Mouse (Mus musculus) embryonic facial prominence, embryonic 12.5 days (tissue): ENCODE results near the gene Kif2a. TPM values are rescaled to one million over a fixed set of nuclear protein-coding genes. Genes with fewer than 3 reads are reported as not detected.
"Not testable (repeated sequence)": the region's sequence is repeated elsewhere in the genome, so short reads cannot be mapped to it uniquely, and the experiment has no call there.

Experiments
- ATAC-seq: fragments of 200-750 bp; cut with Nextera tagmentation; 2 replicates; pipeline ENCODE4 v1.8.0; 2017; ENCODE audit not compliant: insufficient number of reproducible peaks, insufficient read depth, low FRiP score, low TSS enrichment
- H3K27ac ChIP-seq: fragments of 300-500 bp; sonication (generic); 2 replicates; pipeline ENCODE4 v1.5.1; 2016; ENCODE audit warnings: mild to moderate bottlenecking
- H3K27me3 ChIP-seq: fragments of 300-500 bp; sonication (generic); 2 replicates; pipeline ENCODE4 v1.6.1; 2016; ENCODE audit warnings: mild to moderate bottlenecking, moderate library complexity
- H3K36me3 ChIP-seq: fragments of 300-500 bp; sonication (generic); 2 replicates; pipeline ENCODE4 v1.6.1; 2016; ENCODE audit warnings: mild to moderate bottlenecking
- H3K4me1 ChIP-seq: fragments of 300-500 bp; sonication (generic); 2 replicates; pipeline ENCODE4 v1.6.1; 2016
- H3K4me2 ChIP-seq: fragments of 300-500 bp; sonication (generic); replicated peaks from 2 replicates; pipeline ENCODE4 v1.6.1; 2016; ENCODE audit warnings: mild to moderate bottlenecking, moderate library complexity
- H3K4me3 ChIP-seq: fragments of 300-500 bp; sonication (generic); 2 replicates; pipeline ENCODE4 v1.5.1; 2016; ENCODE audit warnings: mild to moderate bottlenecking
- H3K9ac ChIP-seq: fragments of 300-500 bp; sonication (generic); 2 replicates; pipeline ENCODE4 v1.6.1; 2016; ENCODE audit warnings: mild to moderate bottlenecking, moderate library complexity
- H3K9me3 ChIP-seq: fragments of 300-500 bp; sonication (generic); 2 replicates; pipeline ENCODE4 v1.6.1; 2016; ENCODE audit warnings: mild to moderate bottlenecking, moderate library complexity
- WGBS: fragments of 180-500 bp; shearing (Covaris S2); methylation state at CpG from one replicate; pipeline ENCODE4 v1.1.7; 2016; 5-methylcytosine and 5-hydroxymethylcytosine counted together
- polyA plus RNA-seq: library from polyadenylated mRNA; unstranded; fragments of >200 nt; fragmentation: Nextera tagmentation; extraction: Ambion mirVana; gene quantifications from 2 replicates; pipeline ENCODE4 v1.2.1, GENCODE M21; 2016

Kif2a gene
- polyA plus RNA-seq, 1 experiment from 2014 or later = 27.0 TPM

DNA sequence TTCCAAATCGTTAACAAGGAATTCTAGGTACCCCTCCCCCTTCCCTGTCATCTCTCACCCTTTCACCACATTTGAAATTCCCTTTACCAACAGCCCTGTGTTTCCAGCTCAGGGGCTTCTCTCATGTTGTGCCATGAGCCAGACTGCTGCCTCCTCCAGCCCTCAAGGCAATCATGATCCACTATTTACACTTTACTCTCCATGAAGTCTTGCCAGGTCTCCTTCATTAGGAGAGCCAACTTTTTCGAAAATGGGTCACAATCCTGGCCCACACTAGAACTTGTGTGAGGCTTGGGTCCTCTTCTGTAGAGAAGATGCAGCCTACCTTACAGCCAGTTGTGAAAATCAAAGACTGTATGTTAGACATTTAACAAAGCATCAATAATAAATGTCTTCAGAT lies 8.0 kb downstream of the Kif2a start:
- no peak overlapping the region for H3K9ac ChIP-seq
- no peak overlapping the region for H3K4me3 ChIP-seq
- H3K9me3 ChIP-seq = no peaks in the 10 kb centered on the region
- H3K27me3 ChIP-seq = no peaks in the 10 kb centered on the region
- WGBS = 74% methylated on average over 2 of the region's 2 CpGs
- H3K36me3 ChIP-seq = no peaks in the 10 kb centered on the region
- ATAC-seq = no peak
- peaks cover 2% of the 10 kb centered on the region; the same call in 1 of the 2 replicates for H3K4me1 ChIP-seq
- no peak overlapping the region for H3K4me2 ChIP-seq
- no peak overlapping the region for H3K27ac ChIP-seq

DNA sequence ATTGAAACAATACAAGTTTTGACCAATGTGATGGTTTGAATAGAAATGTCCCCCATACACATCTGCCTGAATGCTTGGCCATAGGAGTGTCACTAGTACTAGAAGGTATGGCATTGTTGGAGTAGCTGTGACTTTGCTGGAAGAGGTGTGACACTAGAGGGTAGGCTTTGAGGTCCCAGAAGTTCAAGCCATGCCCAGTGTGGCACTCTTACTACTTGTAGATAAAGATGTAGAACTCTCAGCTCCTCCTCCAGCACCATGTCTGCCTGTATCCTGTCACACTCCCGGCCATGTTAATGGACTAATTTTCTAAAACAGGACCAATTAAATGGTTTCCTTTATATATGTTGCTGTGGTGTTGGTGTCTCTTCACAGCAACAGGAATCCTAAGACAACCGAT lies 10.3 kb downstream of the Kif2a start:
- no peaks in the 10 kb centered on the region for H3K9me3 ChIP-seq
- WGBS = 85% methylated on average over 2 of the region's 2 CpGs
- H3K4me3 ChIP-seq = no peak overlapping the region
- H3K36me3 ChIP-seq = no peaks in the 10 kb centered on the region
- no peak overlapping the region for H3K9ac ChIP-seq
- no peak overlapping the region for H3K27ac ChIP-seq
- no peaks in the 10 kb centered on the region for H3K4me1 ChIP-seq
- no peak for ATAC-seq
- no peaks in the 10 kb centered on the region for H3K27me3 ChIP-seq
- no peak overlapping the region for H3K4me2 ChIP-seq

GRCm38 (mm10) chr13:107008174-107008573 lies 13.8 kb downstream of the Kif2a start:
- Histone ChIP-seq H3K9ac (no peak overlapping the region), H3K9me3 (no peaks in the 10 kb centered on the region), H3K27me3 (no peaks in the 10 kb centered on the region), H3K36me3 (no peaks in the 10 kb centered on the region), H3K4me3 (no peak overlapping the region), H3K4me1 (no peaks in the 10 kb centered on the region), H3K4me2 (no peak overlapping the region), H3K27ac (no peak overlapping the region)
- 87% methylated on average over 4 of the region's 4 CpGs for WGBS
- ATAC-seq = no peak

DNA sequence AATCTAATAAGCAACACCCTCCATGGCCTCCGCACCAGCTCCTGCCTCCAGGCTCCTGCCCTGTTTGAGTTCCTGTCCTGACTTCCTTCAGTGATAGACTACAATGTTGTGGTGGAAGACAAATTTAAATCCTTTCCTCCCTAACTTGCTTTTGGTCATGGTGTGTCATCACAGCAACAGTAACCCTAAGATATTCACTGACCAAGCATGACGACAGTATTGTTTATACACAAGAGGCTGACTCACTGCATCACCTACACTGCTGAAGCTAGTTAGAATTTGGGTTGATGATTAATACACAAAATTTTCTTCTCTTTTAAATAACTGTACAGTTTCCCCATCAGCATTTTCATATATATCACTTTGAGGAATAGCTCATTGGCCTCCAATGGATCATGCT lies 18.7 kb downstream of the Kif2a start:
- no peak overlapping the region for H3K9ac ChIP-seq
- H3K4me1 ChIP-seq = no peaks in the 10 kb centered on the region
- no peaks in the 10 kb centered on the region for H3K9me3 ChIP-seq
- H3K4me2 ChIP-seq = no peak overlapping the region
- no peak overlapping the region for H3K27ac ChIP-seq
- H3K27me3 ChIP-seq = no peaks in the 10 kb centered on the region
- H3K4me3 ChIP-seq = no peak overlapping the region
- H3K36me3 ChIP-seq = no peaks in the 10 kb centered on the region
- WGBS = 88% methylated on average over 2 of the region's 2 CpGs
- no peak for ATAC-seq

DNA sequence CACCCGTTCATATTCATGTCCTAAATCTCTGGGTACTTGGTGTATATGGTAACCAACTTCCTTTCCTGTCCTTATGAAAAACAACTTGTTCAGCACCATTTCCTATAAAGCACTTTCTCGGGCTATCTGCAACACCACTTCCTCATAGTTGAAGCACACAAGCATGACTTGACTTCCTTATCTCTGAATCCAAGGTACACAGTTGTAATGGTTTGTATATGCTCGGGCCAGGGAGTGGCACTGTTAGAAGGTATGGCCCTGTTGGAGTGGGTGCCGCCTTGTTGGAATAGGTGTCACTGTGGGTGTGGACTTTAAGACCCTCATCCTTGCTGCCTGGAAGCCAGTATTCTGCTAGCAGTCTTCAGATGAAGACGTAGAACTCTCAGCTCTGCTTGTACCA lies 23.3 kb downstream of the Kif2a start:
- ATAC-seq = no peak
- WGBS = 90% methylated on average over 5 of the region's 5 CpGs

GRCm38 (mm10) chr13:106998026-106998425 lies 23.9 kb downstream of the Kif2a start:
- Histone ChIP-seq H3K27me3 (no peaks in the 10 kb centered on the region), H3K4me3 (no peak overlapping the region), H3K9me3 (no peaks in the 10 kb centered on the region), H3K36me3 (peaks cover 2% of the 10 kb centered on the region; the same call in 1 of the 2 replicates), H3K4me1 (peaks cover 7% of the 10 kb centered on the region; the same call in 1 of the 2 replicates), H3K9ac (no peak overlapping the region), H3K27ac (no peak overlapping the region), H3K4me2 (no peak overlapping the region)
- no peak for ATAC-seq
- 93% methylated on average over 2 of the region's 2 CpGs for WGBS

More for the DNA sequence above, 23.3 kb downstream of the Kif2a start:
- no peak overlapping the region for H3K27ac ChIP-seq
- H3K9me3 ChIP-seq = no peaks in the 10 kb centered on the region
- H3K36me3 ChIP-seq = no peaks in the 10 kb centered on the region
- H3K4me2 ChIP-seq = no peak overlapping the region
- no peak overlapping the region for H3K4me3 ChIP-seq
- H3K4me1 ChIP-seq = peaks cover 7% of the 10 kb centered on the region; the same call in 1 of the 2 replicates
- H3K27me3 ChIP-seq = no peaks in the 10 kb centered on the region
- no peak overlapping the region for H3K9ac ChIP-seq

DNA sequence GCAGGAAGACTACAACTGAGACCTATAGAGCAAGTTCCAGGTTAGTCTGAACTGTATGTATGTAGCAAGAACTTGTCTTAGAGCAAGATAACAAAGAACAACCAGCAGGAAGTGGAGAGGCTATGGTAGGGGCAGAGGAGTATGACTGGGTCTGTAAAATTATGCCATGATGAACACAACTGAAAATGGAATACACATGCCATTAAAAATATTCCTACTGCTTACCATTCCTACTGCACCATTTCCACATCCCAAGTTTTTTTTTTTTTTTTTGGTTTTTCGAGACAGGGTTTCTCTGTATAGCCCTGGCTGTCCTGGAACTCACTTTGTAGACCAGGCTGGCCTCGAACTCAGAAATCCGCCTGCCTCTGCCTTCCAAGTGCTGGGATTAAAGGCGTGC lies 24.4 kb downstream of the Kif2a start:
- H3K4me2 ChIP-seq, ATAC-seq: not testable (repeated sequence)
- 92% methylated on average over 4 of the region's 4 CpGs for WGBS

GRCm38 (mm10) chr13:106996891-106997290 lies 25.0 kb downstream of the Kif2a start:
- H3K27me3 ChIP-seq = no peaks in the 10 kb centered on the region
- no peak overlapping the region for H3K4me2 ChIP-seq
- 88% methylated on average over 2 of the region's 2 CpGs for WGBS
- no peaks in the 10 kb centered on the region for H3K9me3 ChIP-seq
- peaks cover 11% of the 10 kb centered on the region; the same call in 1 of the 2 replicates for H3K36me3 ChIP-seq
- no peak overlapping the region for H3K9ac ChIP-seq
- H3K4me1 ChIP-seq = peaks cover 7% of the 10 kb centered on the region; the same call in 1 of the 2 replicates
- no peak for ATAC-seq
- no peak overlapping the region for H3K4me3 ChIP-seq
- no peak overlapping the region for H3K27ac ChIP-seq

More for the DNA sequence above, 24.4 kb downstream of the Kif2a start:
- not testable (repeated sequence) for H3K4me3 ChIP-seq, H3K27ac ChIP-seq, H3K9ac ChIP-seq, H3K4me1 ChIP-seq, H3K9me3 ChIP-seq, H3K27me3 ChIP-seq, H3K36me3 ChIP-seq

GRCm38 (mm10) chr13:106961496-106961895 lies 60.4 kb downstream of the Kif2a start:
- H3K36me3 ChIP-seq = peaks cover 46% of the 10 kb centered on the region
- H3K4me2 ChIP-seq = no peak overlapping the region
- H3K4me3 ChIP-seq = no peak overlapping the region
- H3K27ac ChIP-seq = no peak overlapping the region
- H3K9me3 ChIP-seq = no peaks in the 10 kb centered on the region
- ATAC-seq = no peak
- no peak overlapping the region for H3K9ac ChIP-seq
- H3K4me1 ChIP-seq = no peaks in the 10 kb centered on the region
- H3K27me3 ChIP-seq = no peaks in the 10 kb centered on the region
- 91% methylated on average over 4 of the region's 4 CpGs for WGBS

GRCm38 (mm10) chr13:106960557-106960956 lies 61.4 kb downstream of the Kif2a start:
- no peak overlapping the region for H3K4me3 ChIP-seq
- no peaks in the 10 kb centered on the region for H3K4me1 ChIP-seq
- no peaks in the 10 kb centered on the region for H3K9me3 ChIP-seq
- no peaks in the 10 kb centered on the region for H3K27me3 ChIP-seq
- WGBS = 90% methylated on average over 3 of the region's 3 CpGs
- no peak overlapping the region for H3K9ac ChIP-seq
- H3K4me2 ChIP-seq = no peak overlapping the region
- no peak overlapping the region for H3K27ac ChIP-seq
- no peak for ATAC-seq
- peaks cover 55% of the 10 kb centered on the region for H3K36me3 ChIP-seq

DNA sequence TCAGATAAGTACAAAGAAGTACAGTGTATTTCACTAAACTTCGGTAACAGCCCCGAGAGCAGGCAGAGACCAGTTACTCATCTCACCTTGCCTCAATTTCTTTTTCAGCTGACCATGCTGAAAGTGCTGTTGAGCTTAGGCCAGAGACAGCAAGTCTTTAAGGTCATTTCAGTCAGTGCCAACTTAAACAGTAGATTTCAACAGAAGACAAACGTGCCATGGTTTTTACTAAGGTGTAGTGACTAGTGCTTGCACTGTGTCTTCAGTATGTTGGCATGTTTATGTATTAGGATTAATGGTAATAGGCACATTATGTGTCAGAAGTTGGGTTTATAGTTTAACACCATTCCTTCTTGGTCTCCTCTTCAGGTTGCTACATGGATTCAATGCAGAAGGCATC lies 63.6 kb downstream of the Kif2a start:
- no peaks in the 10 kb centered on the region for H3K4me1 ChIP-seq
- H3K4me3 ChIP-seq = no peak overlapping the region
- peaks cover 54% of the 10 kb centered on the region for H3K36me3 ChIP-seq
- no peaks in the 10 kb centered on the region for H3K9me3 ChIP-seq
- H3K27ac ChIP-seq = no peak overlapping the region
- no peak overlapping the region for H3K9ac ChIP-seq
- no peak overlapping the region for H3K4me2 ChIP-seq
- 93% methylated on average over 3 of the region's 3 CpGs for WGBS
- ATAC-seq = no peak
- no peaks in the 10 kb centered on the region for H3K27me3 ChIP-seq

DNA sequence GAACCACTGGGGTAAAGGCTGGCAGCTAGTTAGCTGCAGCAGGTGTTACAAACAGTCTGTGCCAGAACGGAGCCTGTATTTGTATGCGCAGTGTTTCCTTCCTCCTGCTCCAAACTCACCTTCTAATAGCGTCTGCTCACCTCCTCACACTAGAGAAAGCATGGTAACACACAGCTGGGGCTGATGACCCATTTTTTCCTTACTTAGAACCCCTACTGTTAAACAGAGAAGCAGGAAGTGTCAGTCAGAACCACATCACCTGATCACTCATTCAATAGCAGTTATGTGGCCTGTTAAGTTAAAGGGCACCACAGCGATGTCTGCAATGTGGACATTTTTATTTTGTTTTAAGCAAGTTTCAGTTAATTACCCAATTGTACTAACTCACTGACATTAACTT lies 64.4 kb downstream of the Kif2a start:
- no peaks in the 10 kb centered on the region for H3K9me3 ChIP-seq
- H3K4me1 ChIP-seq = no peaks in the 10 kb centered on the region
- H3K36me3 ChIP-seq = peaks cover 50% of the 10 kb centered on the region
- no peak overlapping the region for H3K9ac ChIP-seq
- no peak for ATAC-seq
- no peaks in the 10 kb centered on the region for H3K27me3 ChIP-seq
- H3K27ac ChIP-seq = no peak overlapping the region
- H3K4me2 ChIP-seq = no peak overlapping the region
- no peak overlapping the region for H3K4me3 ChIP-seq
- WGBS = 90% methylated on average over 4 of the region's 4 CpGs

GRCm38 (mm10) chr13:106954880-106955279 lies 67.0 kb downstream of the Kif2a start:
- Histone ChIP-seq H3K27me3 (no peaks in the 10 kb centered on the region), H3K4me1 (no peaks in the 10 kb centered on the region), H3K9me3 (no peaks in the 10 kb centered on the region), H3K4me3 (no peak overlapping the region), H3K27ac (no peak overlapping the region), H3K9ac (no peak overlapping the region), H3K4me2 (no peak overlapping the region), H3K36me3 (peaks cover 55% of the 10 kb centered on the region)
- WGBS = 93% methylated on average over 3 of the region's 3 CpGs
- no peak for ATAC-seq
